Mouse (Mus musculus) heart, postnatal 36 days (tissue): Measurements from ENCODE around the gene Chfr. TPM values are rescaled to one million over a fixed set of nuclear protein-coding genes. Genes with fewer than 3 reads are reported as not detected.

Experiments used
- DNase-seq, 2 experiments: peaks; one replicate each; pipeline ENCODE4 v3.0.0; 2021 to 2022
- intact Hi-C: fragments of 180-260 bp; cut with DNase I; formaldehyde crosslinking; loops from one replicate; pipeline ENCODE4 v1.15.1; 2025
- total RNA-seq, 2 experiments: library from RNA; stranded (reverse); gene quantifications; 2 replicates each; pipeline ENCODE4 v1.2.3; 2021

Gene Chfr
- total RNA-seq = 10 to 100 TPM; 13.2 to 13.8 TPM

DNA sequence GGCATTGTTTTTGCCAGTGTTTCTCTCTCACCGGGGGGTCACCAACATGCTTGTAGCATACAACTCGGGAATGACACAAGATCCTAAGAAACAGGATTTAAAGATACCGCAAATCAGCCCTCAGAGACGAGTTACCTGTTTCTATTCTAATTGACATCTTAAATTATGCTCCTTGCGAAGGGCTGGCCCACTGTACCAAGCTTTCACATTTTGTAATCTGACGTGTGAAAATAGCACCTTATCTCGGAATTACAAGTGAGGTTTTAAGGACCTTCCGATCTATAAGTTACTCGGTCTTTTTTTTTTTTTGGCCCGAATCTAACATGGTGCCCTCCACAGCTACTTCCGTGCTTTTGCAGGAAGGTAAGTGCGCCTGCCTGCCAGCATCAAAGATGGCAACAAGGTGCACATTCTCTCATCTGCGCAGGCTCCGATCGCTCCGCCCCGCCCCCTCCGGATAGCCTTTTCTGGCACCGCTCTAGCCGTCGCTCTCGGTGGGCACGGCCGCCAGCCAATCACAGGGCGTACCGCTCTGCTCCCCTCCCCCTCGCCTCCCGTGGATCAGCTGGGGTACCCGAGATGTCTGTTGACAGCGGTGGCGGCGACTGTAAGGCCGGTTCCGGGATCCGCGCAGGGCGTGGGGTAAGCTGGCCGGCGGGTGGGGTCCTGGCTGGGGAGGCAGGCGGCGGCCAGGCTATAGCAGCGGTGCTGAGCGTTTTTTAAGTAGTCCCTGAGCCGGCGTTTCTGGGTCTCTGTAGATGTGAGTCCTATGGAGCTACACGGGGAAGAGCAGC lies at the start of gene Chfr:
Chfr (plus strand) TSS at position 550 of the 794 bp plus-strand sequence.
- peak; percentile 98 to 99 for DNase-seq
- intact Hi-C loops = loop anchor here (1.0 to 10.0 kb wide), 5 partner anchors 25 to 581 kb away; partner anchors contain the start of genes Crlf2, Golga3, Zfp605 and Zfp932

DNA sequence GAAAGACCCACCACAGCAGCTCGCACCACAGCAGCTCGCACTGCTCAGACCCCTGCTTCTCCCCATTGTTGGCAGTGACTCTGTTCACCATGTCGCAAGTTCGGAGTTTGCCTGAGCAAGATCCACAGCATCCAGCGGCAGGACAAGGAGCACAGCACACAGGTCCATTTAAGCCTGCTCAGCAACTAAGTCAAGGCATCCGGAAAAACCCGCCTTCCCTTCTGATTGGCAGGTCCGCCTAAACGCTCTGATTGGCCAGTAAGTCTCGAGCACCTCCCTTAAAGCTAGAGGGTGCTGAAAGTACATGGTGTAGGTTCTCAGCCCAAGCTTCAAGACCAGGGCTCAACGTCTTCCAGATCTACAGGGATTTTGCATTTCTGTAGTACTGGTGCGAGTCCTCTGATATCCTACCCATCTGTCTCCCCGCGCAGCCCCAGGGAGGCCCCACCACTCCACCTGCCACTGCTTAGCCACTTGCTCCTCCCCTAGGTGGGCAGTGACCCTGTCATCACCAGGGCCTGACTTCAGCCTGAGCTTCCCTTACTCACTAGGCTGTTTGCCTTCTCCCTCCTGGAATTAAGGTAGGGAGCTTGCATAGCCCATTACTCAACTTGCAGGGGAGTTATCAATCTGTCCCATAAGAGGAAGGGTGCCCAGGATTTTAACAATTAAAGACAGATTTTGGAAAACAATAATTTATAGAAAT lies 49.3 kb upstream of the Chfr start:
- intact Hi-C loops = no loop called here
- DNase-seq = no peak

DNA sequence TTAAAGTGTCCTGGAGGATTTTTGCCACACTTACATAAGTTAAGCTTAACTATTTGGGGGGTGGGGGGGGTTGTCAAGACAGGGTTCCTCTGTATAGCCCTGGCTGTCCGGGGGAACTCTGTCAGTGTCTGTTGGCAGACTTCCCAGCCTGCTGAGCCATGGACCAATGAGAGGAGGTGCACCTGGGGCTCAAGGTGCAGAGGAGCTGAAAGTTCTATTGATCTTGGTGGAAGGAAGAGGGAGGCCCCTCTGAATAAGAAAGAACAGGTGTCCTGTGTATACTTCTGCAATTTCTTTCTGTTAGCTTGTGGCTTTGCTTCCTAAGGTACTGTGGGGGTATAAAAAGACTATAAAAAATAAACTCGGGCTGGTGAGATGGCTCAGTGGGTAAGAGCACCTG lies 44.1 kb upstream of the Chfr start:
- intact Hi-C loops = no loop called here
- DNase-seq = no peak

DNA sequence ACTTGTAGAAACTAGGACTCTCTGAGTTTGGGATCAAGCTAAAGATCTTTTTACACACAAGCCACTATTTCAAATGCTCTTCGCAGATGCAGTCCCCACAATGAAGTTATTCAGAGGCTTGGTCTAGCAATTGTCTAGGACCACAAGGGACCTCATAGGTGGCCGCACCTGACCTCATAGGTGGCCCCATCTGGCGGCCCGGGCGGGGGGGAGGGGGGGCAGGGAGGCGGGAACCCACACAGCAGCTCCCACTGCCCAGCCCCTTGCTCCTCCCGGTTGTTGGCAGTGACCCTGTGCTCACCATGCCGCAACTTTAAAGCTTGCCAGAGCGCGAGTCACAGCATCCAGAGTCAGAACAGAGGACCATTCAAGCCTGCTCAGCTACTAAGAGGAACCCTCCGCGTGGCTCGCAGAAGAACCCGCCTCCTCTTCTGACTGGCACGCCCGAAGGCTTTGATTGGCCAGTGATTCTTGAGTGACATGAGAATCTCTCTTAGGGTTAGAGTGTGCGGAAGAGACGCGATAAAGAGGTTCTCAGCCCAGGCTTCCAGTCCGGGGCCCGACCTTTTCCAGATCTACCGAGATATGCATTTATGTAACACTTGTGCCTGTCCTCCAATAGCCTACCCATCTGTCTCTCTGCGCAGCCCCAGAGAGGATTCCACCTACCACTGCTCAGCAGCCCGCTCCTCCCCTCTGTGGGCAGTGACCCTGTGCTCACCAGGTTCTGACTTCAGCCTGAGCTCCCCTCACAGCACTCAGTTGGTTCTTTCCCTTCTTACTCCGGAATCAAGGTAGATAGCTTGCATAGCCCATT lies 41.4 kb upstream of the Chfr start, which contains the start of gene Gm35315:
Gm35315 (minus strand) TSS at position 391 of the 817 bp plus-strand sequence.
- peak; percentile 79 to 84 for DNase-seq
- intact Hi-C loops = no loop called here

DNA sequence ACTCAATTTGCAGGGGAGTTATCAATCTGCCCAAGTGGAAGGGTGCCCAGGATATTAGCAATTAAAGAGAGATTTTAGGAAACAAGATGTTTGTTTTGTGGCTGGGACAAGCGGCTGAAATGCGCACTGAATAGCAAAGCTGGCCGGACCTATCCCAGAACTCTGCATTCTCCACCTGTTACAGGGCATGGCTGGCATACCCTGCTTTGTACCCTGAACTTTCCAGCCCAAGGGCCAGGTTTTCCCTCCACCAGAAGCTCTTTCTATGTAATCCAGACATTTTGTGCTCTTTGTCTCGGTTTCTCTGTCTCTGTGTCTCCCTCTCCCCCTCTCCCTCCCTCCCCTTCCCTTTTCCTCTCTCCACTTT lies 40.8 kb upstream of the Chfr start:
- intact Hi-C loops = no loop called here
- DNase-seq = no peak

DNA sequence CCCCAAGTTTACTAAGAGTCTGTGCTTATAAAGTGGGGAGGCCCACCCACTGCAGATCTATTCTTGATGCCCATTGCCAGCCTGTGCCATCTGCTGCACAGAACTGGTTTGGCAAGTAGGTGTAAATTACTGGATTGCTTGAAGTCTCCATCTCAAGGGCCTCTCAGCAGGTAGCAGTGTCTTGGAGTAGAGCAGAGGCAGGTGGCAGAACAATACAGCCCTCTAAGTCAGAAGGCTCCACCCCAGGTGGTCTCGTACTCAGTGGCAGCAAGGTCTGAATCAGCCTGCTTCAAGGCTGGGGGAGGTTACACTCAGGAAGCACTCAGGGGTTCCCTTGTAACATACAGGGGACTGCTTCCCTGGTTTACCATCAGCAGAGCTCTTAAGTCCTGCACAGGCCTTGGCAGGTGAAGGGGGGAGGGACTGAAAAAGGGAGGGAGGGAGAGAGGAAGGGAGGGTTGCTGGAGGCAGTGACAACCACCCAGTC lies 36.6 kb upstream of the Chfr start:
- no peak for DNase-seq
- intact Hi-C loops = no loop called here

DNA sequence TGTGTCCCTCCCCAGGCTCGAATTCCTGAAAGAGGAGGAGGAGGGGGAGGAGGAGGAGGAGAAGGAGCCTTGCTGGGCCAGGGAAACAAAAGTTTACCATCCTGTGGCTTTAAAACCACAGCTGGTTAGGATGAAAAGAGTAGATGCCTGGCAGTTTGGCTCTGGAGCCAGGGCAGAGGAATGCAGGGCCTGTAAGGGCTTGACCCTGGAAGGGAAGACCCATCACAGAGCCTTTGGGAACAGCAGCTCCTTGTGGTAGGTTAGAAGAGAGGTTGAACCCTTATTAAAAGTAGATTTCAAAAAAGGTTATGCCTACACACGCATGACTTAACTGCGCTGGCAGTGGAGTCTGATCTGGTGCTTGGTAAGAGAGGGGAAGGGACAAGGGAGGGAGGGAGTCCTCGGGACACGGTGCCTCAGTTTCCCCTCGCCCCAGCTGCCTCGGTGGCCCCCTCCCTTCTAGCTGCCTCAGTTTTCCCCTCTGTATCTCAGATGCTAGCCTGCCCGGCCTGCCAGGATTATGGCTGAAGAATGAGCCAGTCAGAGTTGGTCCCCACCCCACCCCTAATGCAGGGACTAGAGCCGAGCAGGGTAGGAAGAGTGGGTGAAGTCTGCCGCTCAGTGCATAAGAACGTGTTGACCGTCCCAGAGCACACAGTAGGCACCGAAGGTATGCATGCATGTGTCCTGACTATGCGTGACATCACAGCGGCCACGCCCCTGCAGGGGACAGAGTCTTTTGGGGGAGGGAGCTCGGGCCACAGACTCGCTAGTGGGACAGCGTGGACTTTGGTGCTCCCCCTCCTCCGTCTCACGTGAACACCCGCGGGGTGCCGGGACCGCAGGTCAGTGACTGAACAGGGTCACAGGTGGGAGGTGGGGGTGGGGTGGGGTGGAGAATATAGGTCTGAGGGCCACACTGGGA lies 35.7 kb upstream of the Chfr start, which contains the start of gene Plcxd1:
Plcxd1 (plus strand) TSS at position 314 of the 925 bp plus-strand sequence.
- intact Hi-C loops = no loop called here

DNA sequence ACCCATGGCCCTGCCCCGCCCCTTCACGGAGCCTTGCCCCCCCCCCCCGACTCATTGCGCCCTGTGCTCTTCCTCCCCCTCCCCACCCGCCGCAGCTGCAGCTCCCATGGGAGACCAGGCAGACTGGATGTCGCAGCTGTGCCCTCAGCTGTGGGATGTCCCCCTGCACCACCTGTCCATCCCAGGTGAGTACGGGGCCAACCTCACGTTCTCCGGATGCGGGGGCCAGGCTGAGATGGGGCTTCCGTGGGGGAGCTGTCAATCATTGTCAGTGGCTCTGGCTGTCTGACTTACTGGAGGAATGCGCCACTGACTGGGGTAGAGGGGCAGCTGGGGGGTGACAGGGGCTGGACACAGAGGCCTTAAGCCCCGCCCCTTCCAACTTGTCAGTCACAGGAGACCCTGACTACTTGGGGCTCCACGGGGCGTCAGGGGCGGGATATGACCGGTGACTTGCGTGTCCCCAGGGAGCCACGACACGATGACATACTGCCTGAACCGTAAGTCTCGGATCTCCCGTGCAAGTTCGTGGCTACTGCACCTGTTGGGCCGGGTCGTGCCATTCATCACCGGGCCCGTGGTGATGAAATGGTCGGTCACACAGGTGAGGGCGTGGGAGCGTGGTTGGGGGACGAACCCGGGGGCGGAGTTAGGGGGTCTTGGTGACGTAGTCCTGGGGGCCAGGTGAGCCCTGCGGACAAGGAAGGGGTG lies 34.6 kb upstream of the Chfr start:
- intact Hi-C loops = no loop called here
- peak in 1 of 2 experiments; percentile 7 for DNase-seq

More for the DNA sequence above, 35.7 kb upstream of the Chfr start, which contains the start of gene Plcxd1:
- no peak for DNase-seq

DNA sequence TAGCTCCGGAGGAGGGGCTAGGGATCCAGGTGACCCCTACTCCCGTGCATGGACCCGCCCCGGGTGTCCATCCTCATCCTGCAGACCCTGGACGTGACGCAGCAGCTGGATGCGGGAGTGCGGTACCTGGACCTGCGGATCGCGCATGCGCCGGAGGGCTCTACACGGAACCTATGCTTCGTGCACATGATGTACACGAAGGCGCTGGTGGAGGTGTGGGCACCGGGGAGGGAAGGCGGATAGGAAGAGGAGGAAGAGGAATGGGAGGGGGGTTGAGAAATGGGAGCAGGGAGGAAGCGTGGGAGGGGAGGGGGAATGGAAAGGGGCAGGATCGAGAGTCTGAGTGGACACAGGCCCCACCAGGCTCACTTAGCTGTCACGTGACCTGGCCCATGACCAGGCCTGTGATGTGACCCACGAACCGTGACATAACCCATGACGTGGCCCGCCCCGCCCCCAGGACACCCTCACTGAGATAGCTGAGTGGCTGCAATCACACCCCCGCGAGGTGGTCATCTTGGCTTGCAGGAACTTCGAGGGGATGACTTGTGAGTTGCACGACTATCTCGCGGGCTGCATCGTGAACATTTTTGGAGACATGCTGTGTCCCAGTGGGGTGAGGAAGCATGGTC lies 33.8 kb upstream of the Chfr start:
- intact Hi-C loops = no loop called here

DNA sequence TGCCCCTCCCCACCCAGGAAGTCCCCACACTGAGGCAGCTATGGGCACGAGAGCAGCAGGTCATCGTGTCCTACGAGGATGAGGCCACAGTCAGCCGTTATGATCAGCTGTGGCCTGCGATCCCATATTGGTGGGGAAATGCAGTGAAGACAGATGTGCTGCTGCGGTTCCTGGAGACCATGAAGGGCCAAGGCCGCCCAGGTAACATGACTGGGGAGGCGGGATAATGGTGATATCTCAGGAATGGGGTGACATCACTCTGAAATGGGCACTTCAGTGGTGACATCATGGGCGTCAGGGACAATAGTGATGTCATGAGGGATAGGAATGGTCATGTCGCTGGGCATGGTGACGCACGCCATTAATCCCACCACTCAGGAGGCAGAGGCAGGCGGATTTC lies 33.2 kb upstream of the Chfr start:
- no peak for DNase-seq
- intact Hi-C loops = no loop called here

More for the DNA sequence above, 33.8 kb upstream of the Chfr start:
- DNase-seq = peak in 1 of 2 experiments; percentile 12

DNA sequence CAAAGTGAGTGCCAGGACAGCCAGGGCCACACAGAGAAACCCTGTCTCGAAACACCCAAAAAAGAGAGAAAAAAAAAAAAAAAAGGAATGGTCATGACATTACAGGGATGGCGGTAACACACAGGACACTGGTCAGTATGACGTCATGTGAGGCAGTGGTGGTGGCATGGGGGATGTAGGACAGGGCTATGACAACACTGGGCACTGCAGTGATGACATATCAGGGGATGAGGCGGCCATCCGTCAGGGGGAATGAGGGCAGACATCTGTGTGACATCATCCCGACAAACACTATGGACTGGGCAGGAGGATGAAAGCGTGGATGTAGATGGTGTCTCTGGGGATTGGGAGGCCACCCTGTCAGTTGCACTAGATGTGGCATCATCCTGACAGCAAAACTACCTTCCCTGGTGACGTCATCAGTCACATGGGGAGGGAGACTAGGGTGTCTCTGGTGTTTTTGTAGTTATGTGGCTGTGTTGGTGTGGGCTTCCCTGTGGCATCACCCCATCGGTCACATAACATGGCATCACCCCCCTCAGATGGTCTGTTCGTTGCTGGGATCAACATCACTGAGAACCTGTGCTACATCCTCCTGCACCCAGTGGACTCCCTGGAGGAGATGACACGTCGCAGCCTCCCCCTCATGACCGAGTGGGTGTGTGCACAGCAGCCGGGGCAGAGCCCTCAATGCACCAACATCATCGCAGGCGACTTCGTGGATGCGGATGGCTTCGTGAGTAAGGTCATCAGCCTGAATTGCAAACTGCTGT lies 32.6 kb upstream of the Chfr start:
- DNase-seq = no peak

DNA sequence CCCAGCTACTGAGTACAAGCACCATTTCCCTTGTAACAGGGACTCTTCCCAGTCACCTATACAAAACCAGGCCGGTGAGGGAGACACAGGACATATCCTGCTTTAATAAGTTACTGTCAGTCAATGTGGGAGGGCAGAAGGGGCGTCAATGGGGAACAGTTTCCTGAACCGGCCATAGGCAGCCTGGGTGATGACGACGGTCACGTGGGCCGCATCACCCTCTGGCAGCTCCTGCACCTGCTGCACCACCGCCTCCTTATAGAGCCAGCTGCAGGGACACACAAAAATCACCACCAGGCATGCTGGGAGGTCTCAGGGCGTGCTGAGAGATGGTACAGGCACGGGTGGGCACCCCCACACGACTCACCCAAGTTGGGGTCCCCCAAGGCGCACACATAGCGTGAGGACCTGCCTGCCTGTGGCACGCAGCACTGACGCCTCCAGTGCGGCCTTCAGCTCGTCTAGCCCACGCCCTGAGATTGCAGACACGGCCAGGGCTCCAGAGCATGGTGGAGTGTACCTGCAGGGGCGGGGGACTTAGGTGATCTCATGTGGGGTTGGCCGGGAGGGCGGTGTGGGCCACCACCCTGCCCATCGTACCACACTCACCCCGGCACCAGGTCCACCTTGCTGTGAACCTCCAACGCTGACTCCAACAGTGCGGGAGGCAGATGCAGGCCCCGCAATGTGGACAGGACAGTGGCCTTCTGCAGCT lies 31.6 kb upstream of the Chfr start:
- intact Hi-C loops = no loop called here

More for the DNA sequence above, 32.6 kb upstream of the Chfr start:
- intact Hi-C loops = no loop called here

DNA sequence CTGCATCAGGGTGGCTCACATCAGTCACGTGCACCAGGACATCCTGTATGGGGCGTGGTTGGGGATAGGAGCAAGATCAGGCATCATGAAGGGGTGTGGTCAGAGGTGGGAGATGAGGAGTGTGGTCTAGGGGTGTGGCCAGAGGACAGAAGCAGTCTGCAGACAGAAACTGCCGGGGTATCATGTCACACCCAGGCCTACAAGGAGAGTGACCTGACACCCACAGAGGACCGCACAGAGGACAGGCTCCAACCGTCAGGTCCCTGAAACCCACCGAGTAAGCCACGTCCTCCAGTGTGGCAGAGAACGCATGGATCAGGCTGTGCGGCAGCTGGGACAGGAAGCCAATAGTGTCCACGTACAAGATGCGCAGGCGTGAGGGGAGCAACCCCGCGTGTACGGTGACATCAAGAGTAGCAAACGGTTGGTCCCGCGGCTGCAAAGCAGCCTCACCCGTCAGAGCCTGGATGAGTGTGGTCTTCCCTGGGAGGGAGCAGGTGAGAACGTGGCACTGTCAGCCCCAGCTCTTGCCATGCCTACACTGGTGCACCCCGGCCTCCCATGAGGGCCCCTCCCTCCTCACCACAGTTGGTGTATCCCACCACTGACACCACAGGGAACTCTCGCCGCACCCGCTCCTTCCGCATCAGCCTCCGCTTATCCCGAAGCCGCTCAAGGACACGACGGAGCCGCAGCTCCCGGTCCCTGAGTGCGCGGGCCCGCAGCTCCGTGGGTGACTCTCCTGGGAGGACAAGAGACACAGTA lies 30.8 kb upstream of the Chfr start:
- intact Hi-C loops = loop anchor here (5.0 kb wide), 1 partner anchor 73 kb away; the partner anchor contains the start of gene Golga3

More for the DNA sequence above, 31.6 kb upstream of the Chfr start:
- no peak for DNase-seq

DNA sequence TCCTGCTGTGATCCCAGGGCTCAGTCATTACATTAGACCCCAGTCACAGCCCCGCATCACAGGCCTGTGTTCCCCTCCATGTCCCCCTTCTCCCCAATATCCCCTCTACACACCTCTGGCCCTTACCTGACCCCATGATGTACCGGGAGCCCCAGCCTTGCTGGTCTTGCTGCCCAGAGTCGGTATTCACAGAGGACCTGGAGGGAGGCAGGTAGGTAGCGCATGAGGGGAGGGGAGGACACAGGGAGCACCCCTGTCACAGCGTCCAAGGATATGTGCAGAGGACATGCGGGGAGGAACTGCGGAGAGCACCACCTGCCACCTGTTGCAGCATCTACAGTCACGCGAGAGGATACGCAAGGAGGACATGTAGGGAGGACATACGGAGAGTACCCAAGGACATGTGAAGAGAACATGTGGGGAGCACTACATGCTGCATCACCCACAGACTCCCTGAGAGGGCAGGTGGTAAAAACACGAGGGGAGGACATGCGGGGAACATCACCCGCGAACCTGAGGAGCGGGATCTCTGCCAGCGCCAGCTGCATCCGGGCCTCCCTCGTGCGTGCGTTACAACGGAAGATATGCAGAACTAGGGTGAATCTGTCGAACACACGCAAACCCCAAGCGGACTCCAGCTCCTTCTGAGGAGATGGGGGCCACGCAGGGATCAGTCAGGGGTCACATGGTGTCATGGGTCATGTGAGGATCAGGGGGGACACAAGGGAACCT lies 29.3 kb upstream of the Chfr start:
- DNase-seq = peak in 1 of 2 experiments; percentile 7
- intact Hi-C loops = loop anchor here (5.0 kb wide), 1 partner anchor 71 kb away; the partner anchor contains the start of gene Golga3

More for the DNA sequence above, 30.8 kb upstream of the Chfr start:
- no peak for DNase-seq

DNA sequence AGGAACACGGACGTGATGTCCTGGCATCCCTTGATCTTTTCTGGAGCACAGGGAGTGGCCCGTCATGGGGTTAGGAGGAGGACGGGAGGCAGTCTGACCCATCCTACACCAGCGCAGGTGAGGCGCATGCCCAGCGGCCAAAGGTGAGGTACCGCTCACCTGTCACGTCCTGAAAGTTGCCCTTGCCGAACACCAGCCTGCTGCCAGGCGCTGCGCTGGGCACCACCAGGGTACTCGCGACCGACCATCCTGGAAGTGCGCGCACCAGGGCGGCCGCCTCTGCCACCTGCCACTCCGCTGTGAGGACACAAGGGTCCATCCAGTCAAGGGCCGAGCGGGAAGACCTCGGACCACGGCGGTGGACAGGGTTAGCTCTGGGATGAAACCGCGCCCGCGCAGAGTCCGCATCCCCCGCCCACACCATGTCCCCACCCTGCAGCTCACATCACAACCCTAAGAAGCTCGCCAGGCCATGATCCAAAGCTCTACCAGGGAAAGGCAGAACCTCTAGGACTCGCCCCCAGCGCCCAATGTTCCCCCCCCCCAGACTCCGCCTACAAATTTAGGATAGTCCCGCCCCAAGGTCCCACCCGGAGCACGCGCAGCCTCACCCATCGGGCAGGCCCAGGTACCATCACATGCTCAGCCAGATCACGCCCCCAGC lies 28.6 kb upstream of the Chfr start:
- peak in 1 of 2 experiments; percentile 30 for DNase-seq

More for the DNA sequence above, 28.6 kb upstream of the Chfr start:
- intact Hi-C loops = loop anchor here (5.0 kb wide), 1 partner anchor 70 kb away; the partner anchor contains the start of gene Golga3
